Mouse (Mus musculus) brain, embryonic 14.5 days (tissue): ENCODE data around the gene Tprn.

Experiments used
- CTCF ChIP-seq: fragments of 200-500 bp; IDR thresholded peaks from 2 replicates; pipeline ENCODE4 v1.5.1; 2012; ENCODE audit warnings: inconsistent platforms, mild to moderate bottlenecking, moderate library complexity, borderline replicate concordance; ENCODE audit not compliant: insufficient read depth, insufficient read length; ENCODE audit errors: extremely low read depth
- POLR2A ChIP-seq: fragments of 200-500 bp; IDR thresholded peaks from 2 replicates; pipeline ENCODE4 v1.6.1; 2012; ENCODE audit warnings: mild to moderate bottlenecking, inconsistent platforms, borderline replicate concordance; ENCODE audit not compliant: poor library complexity, insufficient read depth, insufficient read length, severe bottlenecking; ENCODE audit errors: extremely low read depth

GRCm38 (mm10) chr2:25290101-25290815 is 27.8 kb downstream of the Tprn start:
- TF ChIP-seq CTCF, result no peak
- no peak for TF ChIP-seq POLR2A
